Mouse (Mus musculus) forebrain, postnatal 0 days (tissue): Measurements from ENCODE around the gene Cd4. TPM values are rescaled to one million over a fixed set of nuclear protein-coding genes. Genes with fewer than 3 reads are reported as not detected.

Source experiments
- ATAC-seq: fragments of 200-750 bp; cut with Nextera tagmentation; 2 replicates; pipeline ENCODE4 v1.8.0; 2017; ENCODE audit warnings: mild to moderate bottlenecking, moderate library complexity
- DNase-seq: peaks from one replicate; pipeline ENCODE4 v3.0.0-alpha.2; 2015
- H3K27ac ChIP-seq: fragments of 300-500 bp; sonication (generic); 2 replicates; pipeline ENCODE4 v1.5.1; 2014; ENCODE audit warnings: low read depth, mild to moderate bottlenecking, antibody characterized with exemption, low read length, moderate library complexity, mixed read lengths
- H3K27me3 ChIP-seq: fragments of 300-500 bp; sonication (generic); 2 replicates; pipeline ENCODE4 v1.6.1; 2014; ENCODE audit warnings: mild to moderate bottlenecking, low read length, mixed read lengths; ENCODE audit not compliant: insufficient read depth
- H3K36me3 ChIP-seq: fragments of 300-500 bp; sonication (generic); 2 replicates; pipeline ENCODE4 v1.6.1; 2014; ENCODE audit warnings: mild to moderate bottlenecking, moderate library complexity; ENCODE audit not compliant: insufficient read depth
- H3K4me1 ChIP-seq: fragments of 300-500 bp; sonication (generic); 2 replicates; pipeline ENCODE4 v1.6.1; 2014; ENCODE audit warnings: antibody characterized with exemption; ENCODE audit not compliant: insufficient read depth
- H3K4me2 ChIP-seq: fragments of 300-500 bp; sonication (generic); 2 replicates; pipeline ENCODE4 v1.6.1; 2014; ENCODE audit warnings: low read depth, mild to moderate bottlenecking, moderate library complexity
- H3K4me3 ChIP-seq: fragments of 300-500 bp; sonication (generic); 2 replicates; pipeline ENCODE4 v1.5.1; 2014; ENCODE audit warnings: low read depth, low read length, mixed read lengths
- H3K9ac ChIP-seq: fragments of 300-500 bp; sonication (generic); 2 replicates; pipeline ENCODE4 v1.6.1; 2014; ENCODE audit warnings: mild to moderate bottlenecking
- H3K9me3 ChIP-seq: fragments of 300-500 bp; sonication (generic); 2 replicates; pipeline ENCODE4 v1.6.1; 2016; ENCODE audit warnings: low read length
- CTCF ChIP-seq: sonication (generic); IDR thresholded peaks from 2 replicates; pipeline ENCODE4 v1.5.1; 2016; ENCODE audit warnings: antibody characterized with exemption, control low read depth, low read depth
- WGBS: fragments of 180-500 bp; shearing (Covaris S2); extraction: QIAGEN DNeasy Blood & Tissue Kit; methylation state at CpG from one replicate; pipeline ENCODE4 v1.1.7; 2014; 5-methylcytosine and 5-hydroxymethylcytosine counted together
- polyA plus RNA-seq: library from polyadenylated mRNA; unstranded; fragments of >200 nt; fragmentation: Nextera tagmentation; extraction: Ambion mirVana; gene quantifications from 2 replicates; pipeline ENCODE4 v1.2.1, GENCODE M21; 2015
- total RNA-seq: library from RNA; depleted of rRNA; stranded (reverse); fragments of >200 nt; gene quantifications from 2 replicates; pipeline ENCODE4 v1.2.3, GENCODE M21; 2014

The Cd4 gene
- total and polyA plus RNA-seq, 2 experiments from 2014 or later: 0.25 to 0.57 TPM

DNA sequence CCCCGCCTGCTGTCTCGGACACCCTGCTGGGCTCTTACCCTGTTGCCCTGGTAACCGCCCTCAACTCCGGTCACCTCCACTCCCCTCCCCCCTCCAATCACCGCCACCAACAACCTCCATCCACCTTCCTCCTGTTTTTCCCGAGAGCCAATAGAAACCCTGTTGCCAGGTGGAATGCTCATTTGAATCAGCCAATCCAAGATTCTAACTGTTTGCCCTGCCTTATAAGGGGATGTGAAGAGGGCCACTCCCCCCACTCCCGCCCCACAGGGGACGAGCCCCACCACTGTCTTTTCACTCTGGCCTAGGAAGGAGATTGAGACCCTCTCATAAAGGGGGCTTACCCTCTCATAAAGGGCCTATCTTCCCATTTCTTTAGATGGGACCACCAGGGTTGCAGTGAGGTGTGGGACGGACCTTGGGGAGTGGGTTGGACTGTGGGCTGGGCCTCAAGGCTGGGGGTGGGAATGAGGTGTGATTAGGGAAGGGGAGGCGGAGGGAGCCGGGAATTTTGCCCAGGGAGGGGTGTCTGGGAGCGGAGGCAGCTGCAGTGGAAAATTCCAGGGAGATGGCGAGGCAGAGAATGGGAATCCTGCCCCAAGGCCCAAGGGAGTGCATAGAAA, 31.8 kb upstream of the Cd4 start, which contains the start of gene Ptms:
Ptms (minus strand) TSS at position 409 of the 623 bp plus-strand sequence.
- ATAC-seq (peak; percentile 85), DNase-seq (peak; percentile 95)
- Histone ChIP-seq H3K9me3 (no peaks in the 10 kb centered on the region), H3K36me3 (peaks cover under 1% of the 10 kb centered on the region; the same call in 1 of the 2 replicates), H3K9ac (peak within 1 kb of the TSS; percentile 100), H3K27ac (peak within 1 kb of the TSS; percentile 100), H3K4me1 (peaks cover 15% of the 10 kb centered on the region; the same call in 1 of the 2 replicates), H3K4me2 (peak within 1 kb of the TSS; percentile 96), H3K4me3 (peak within 1 kb of the TSS; percentile 100), H3K27me3 (no peaks in the 10 kb centered on the region)
- TF ChIP-seq CTCF: no peak
- WGBS: 2% methylated on average over 13 of the region's 13 CpGs

- ATAC-seq (no peak), DNase-seq (no peak)
- Histone ChIP-seq H3K4me1 (peaks cover 15% of the 10 kb centered on the region; the same call in 1 of the 2 replicates), H3K4me2 (peak overlapping the region; percentile 96), H3K27me3 (no peaks in the 10 kb centered on the region), H3K4me3 (peak overlapping the region; percentile 100), H3K9me3 (no peaks in the 10 kb centered on the region), H3K36me3 (peaks cover 8% of the 10 kb centered on the region), H3K27ac (peak overlapping the region; percentile 100), H3K9ac (peak overlapping the region; percentile 100)
- TF ChIP-seq CTCF: no peak
- WGBS: 13% methylated on average over 13 of the region's 14 CpGs
These were observed 31.0 kb upstream of the Cd4 start for GRCm38 (mm10) chr6:124918890-124919627.

DNA sequence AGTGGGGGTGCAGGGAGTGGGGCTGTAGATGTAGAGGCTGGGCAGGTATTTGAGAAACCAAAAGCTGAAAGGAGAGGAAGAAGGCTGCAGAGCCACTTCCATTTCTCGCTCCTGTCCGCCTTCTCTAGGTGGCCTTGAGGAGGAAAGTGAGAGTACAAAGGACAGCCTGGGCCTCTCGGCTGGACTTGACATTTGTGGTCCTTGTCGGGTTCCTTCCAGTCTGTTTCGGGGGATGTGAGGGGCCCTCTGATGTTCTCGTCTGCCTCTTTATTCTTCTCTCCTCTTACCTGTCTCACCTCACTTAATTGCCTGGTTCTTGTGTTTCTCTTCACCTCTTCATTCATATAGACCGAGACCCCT, 30.3 kb upstream of the Cd4 start:
- Histone ChIP-seq H3K9ac (peak overlapping the region; percentile 100), H3K27ac (peak overlapping the region; percentile 100), H3K27me3 (no peaks in the 10 kb centered on the region), H3K4me1 (peaks cover 15% of the 10 kb centered on the region; the same call in 1 of the 2 replicates), H3K4me2 (peak overlapping the region; percentile 96), H3K4me3 (peak overlapping the region; percentile 100), H3K9me3 (no peaks in the 10 kb centered on the region), H3K36me3 (peaks cover 14% of the 10 kb centered on the region)
- DNase-seq (no peak), ATAC-seq (no peak)
- WGBS: 6% methylated on average over 7 of the region's 7 CpGs
- TF ChIP-seq CTCF: no peak

- Histone ChIP-seq H3K9me3 (no peaks in the 10 kb centered on the region), H3K27ac (peak overlapping the region; percentile 100), H3K36me3 (peaks cover 20% of the 10 kb centered on the region), H3K4me3 (peak overlapping the region; percentile 100), H3K4me1 (peaks cover 15% of the 10 kb centered on the region; the same call in 1 of the 2 replicates), H3K4me2 (peak overlapping the region; percentile 96), H3K9ac (peak overlapping the region; percentile 100), H3K27me3 (no peaks in the 10 kb centered on the region)
- DNase-seq: peak; percentile 95
- no peak for TF ChIP-seq CTCF
- 3% methylated on average over 35 of the region's 89 CpGs for WGBS
- ATAC-seq: peak; percentile 74
These were observed 29.7 kb upstream of the Cd4 start for GRCm38 (mm10) chr6:124917518-124918330.

GRCm38 (mm10) chr6:124916695-124917517, 28.9 kb upstream of the Cd4 start:
- Histone ChIP-seq H3K27me3 (no peaks in the 10 kb centered on the region), H3K4me1 (peaks cover 15% of the 10 kb centered on the region; the same call in 1 of the 2 replicates), H3K9ac (peak overlapping the region; percentile 100), H3K27ac (peak overlapping the region; percentile 100), H3K9me3 (no peaks in the 10 kb centered on the region), H3K4me3 (peak overlapping the region; percentile 100), H3K4me2 (peak overlapping the region; percentile 96), H3K36me3 (peaks cover 23% of the 10 kb centered on the region)
- peak; percentile 91 for DNase-seq
- TF ChIP-seq CTCF: peak; percentile 69
- 1% methylated on average over 47 of the region's 67 CpGs for WGBS
- ATAC-seq: peak; percentile 65
